Mouse (Mus musculus): ENCODE data around the gene Nfatc2.

GRCm38 (mm10) chr2:168552405-168552804, 49.1 kb downstream of the Nfatc2 start:
- TF ChIP-seq USF1 (IDR thresholded peaks at IDR 0.05; ENCODE audit: low read depth) (no peak), CTCF (IDR thresholded peaks at IDR 0.05; ENCODE audit: control insufficient read depth, insufficient read depth, insufficient read length) (no peak), MYOG (IDR thresholded peaks at IDR 0.05; ENCODE audit: control insufficient read depth, extremely low read depth, insufficient read length) (no peak), MAX (IDR thresholded peaks at IDR 0.05) (no peak), MYOD1 (IDR thresholded peaks at IDR 0.05; ENCODE audit: control insufficient read depth, insufficient read length, low read depth) (no peak), CEBPB (IDR thresholded peaks at IDR 0.05; ENCODE audit: low read depth) (no peak), FOSL1 (IDR thresholded peaks at IDR 0.05; ENCODE audit: insufficient read depth, low read length, poor library complexity, severe bottlenecking) (no peak)

All from C2C12 (cell line).